Mouse (Mus musculus): ENCODE data around the gene Iqcf6.

GRCm38 (mm10) chr9:106657592-106657991 lies 31.2 kb downstream of the Iqcf6 start:
- no peak for TF ChIP-seq CTCF (conservative IDR thresholded peaks at IDR 0.05; ENCODE audit: insufficient read depth, insufficient read length, low read depth, low read length)
- TF ChIP-seq POLR2A (IDR thresholded peaks at IDR 0.05; ENCODE audit: low read depth, low read length): no peak
